Mouse (Mus musculus): ENCODE data around the gene Gemin5.

GRCm38 (mm10) chr11:58155458-58155857 is 12.9 kb downstream of the Gemin5 start:
- TF ChIP-seq EP300 (IDR thresholded peaks at IDR 0.05; ENCODE audit: low read depth) (no peak), CTCF (IDR thresholded peaks at IDR 0.05; ENCODE audit: low read depth) (no peak)
